Mouse (Mus musculus) G1E (cell line): ENCODE results near the gene St6galnac3. TPM values are rescaled to one million over a fixed set of nuclear protein-coding genes. Genes with fewer than 3 reads are reported as not detected.

Experiments used
- ATAC-seq: 2 replicates; pipeline ENCODE4 v1.8.0; 2016; ENCODE audit warnings: mild to moderate bottlenecking; ENCODE audit not compliant: insufficient number of reproducible peaks, poor library complexity, low FRiP score, severe bottlenecking; ENCODE audit errors: extremely low read depth
- DNase-seq: peaks from one replicate; pipeline ENCODE4 v3.0.0; 2012; ENCODE audit warnings: low spot score
- H3K27me3 ChIP-seq: 2 replicates; pipeline ENCODE4 v1.6.1; 2012; ENCODE audit warnings: mild to moderate bottlenecking, low read length, inconsistent platforms; ENCODE audit not compliant: insufficient read depth
- H3K36me3 ChIP-seq: replicated peaks from 2 replicates; pipeline ENCODE3; 2012; ENCODE audit warnings: mild to moderate bottlenecking, inconsistent platforms
- H3K4me1 ChIP-seq: 2 replicates; pipeline ENCODE4 v1.6.1; 2012; ENCODE audit warnings: low read depth, low read length, inconsistent platforms, mixed read lengths; ENCODE audit not compliant: insufficient read depth
- H3K4me3 ChIP-seq: 2 replicates; pipeline ENCODE4 v1.5.1; 2012; ENCODE audit warnings: low read depth, mild to moderate bottlenecking, inconsistent platforms, low read length, moderate library complexity, mixed read lengths
- H3K9me3 ChIP-seq: replicated peaks from 2 replicates; pipeline ENCODE4 v1.6.1; 2012; ENCODE audit warnings: inconsistent platforms
- CTCF ChIP-seq: IDR thresholded peaks from 2 replicates; pipeline ENCODE4 v1.5.1; 2012; ENCODE audit warnings: low read depth, low read length, inconsistent platforms, mixed read lengths
- GATA1 ChIP-seq: IDR thresholded peaks from 2 replicates; pipeline ENCODE4 v1.6.1; 2012; ENCODE audit warnings: borderline replicate concordance, low read length, inconsistent platforms, mixed read lengths
- GATA2 ChIP-seq: IDR thresholded peaks from 2 replicates; pipeline ENCODE4 v1.6.1; 2012; ENCODE audit warnings: low read depth, low read length, inconsistent platforms, borderline replicate concordance
- POLR2AphosphoS5 ChIP-seq: IDR thresholded peaks from 2 replicates; pipeline ENCODE4 v1.6.1; 2012; ENCODE audit warnings: low read depth, low read length, inconsistent platforms; ENCODE audit not compliant: insufficient replicate concordance
- TAL1 ChIP-seq: conservative IDR thresholded peaks from 2 replicates; pipeline ENCODE4 v1.6.1; 2012; ENCODE audit warnings: low read depth, low read length, inconsistent platforms, mixed read lengths
- polyA plus RNA-seq: library from polyadenylated mRNA; stranded (reverse); fragments of >175 nt; gene quantifications from 2 replicates; pipeline ENCODE4 v1.2.3, GENCODE M21; 2012
- total RNA-seq, 2 experiments: library from RNA; stranded (forward) in 1 of 2; stranded (reverse) in 1 of 2; fragments of 200-1000 nt in 1 of 2; fragments of >200 nt in 1 of 2; fragmentation: Nextera tagmentation in 1 of 2; gene quantifications; 2 replicates each; pipeline ENCODE4 v1.2.3; 2014 to 2017

Gene St6galnac3
- total and polyA plus RNA-seq, 3 experiments, result 1.3 to 62.8 (median 45.7) TPM

DNA sequence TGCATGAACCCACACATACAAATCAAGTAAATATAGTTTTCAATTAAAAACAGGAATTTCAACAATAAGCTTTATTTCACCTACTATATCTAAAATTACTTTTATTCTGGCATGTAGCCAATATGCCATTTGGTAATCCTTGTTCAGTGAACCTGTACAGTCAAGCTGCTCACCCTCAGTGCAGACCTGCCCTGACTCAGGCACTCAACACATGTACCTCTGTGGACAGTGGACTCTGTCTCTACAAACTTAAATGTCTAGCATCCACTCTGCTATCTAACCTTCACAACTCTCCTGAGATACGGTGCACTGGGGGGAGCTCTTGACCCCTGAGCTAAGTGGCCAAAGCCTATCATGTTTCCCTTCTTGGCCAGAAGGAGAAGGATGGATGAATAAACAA is 137.4 kb downstream of the St6galnac3 start:
- ATAC-seq (no peak), DNase-seq (no peak)
- Histone ChIP-seq H3K4me1 (peaks cover 12% of the 10 kb centered on the region), H3K9me3 (no peaks in the 10 kb centered on the region), H3K36me3 (peaks cover 44% of the 10 kb centered on the region), H3K27me3 (no peaks in the 10 kb centered on the region), H3K4me3 (no peak overlapping the region)
- no peak for TF ChIP-seq CTCF
- TF ChIP-seq GATA2, result no peak
- no peak for TF ChIP-seq GATA1
- no peak for TF ChIP-seq POLR2AphosphoS5
- no peak for TF ChIP-seq TAL1

DNA sequence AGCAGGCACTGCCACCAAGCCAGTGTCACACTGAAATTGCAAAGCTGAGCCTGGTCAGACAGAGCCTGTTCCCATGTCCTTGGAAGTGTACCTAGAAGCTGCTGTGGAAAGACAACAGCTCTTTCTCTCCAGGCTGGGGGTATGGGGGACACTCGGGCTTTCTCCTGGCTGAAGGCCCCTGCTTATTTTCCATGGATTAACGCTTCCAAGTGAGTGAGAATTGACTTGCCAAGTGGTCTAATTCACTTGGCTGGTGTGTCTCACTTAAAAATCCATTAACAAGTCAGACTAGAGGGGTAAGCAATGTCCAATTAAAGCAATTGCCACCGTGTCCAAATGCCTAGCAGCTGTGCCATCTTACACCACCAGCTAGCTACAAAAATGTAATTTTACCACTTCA is 140.1 kb downstream of the St6galnac3 start:
- no peaks in the 10 kb centered on the region for H3K9me3 ChIP-seq
- H3K36me3 ChIP-seq, result peaks cover 33% of the 10 kb centered on the region
- no peaks in the 10 kb centered on the region for H3K27me3 ChIP-seq
- DNase-seq, result no peak
- no peak overlapping the region for H3K4me3 ChIP-seq
- peaks cover 12% of the 10 kb centered on the region for H3K4me1 ChIP-seq
- TF ChIP-seq CTCF (no peak), GATA1 (no peak), POLR2AphosphoS5 (no peak), TAL1 (no peak)
- ATAC-seq, result no peak

DNA sequence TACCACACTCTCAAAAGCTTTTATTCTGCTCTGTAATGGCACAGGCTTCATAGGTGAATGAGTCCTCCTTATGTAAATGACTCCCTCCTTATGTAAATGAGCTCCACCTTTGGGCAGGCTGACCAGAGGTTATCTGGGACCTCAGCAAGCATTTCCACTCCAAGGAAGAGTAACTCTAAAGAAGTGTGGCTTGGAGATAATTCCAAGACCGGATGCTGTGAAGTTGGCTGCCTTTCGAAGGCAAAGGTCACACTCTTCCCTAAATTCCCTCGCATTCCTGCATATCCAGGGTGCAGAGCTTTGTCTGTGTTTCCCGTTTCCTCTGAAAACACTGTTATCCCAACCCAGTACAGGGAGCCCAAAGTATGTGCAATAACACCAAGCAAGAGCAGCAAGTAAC is 142.9 kb downstream of the St6galnac3 start:
- no peak for TF ChIP-seq GATA1
- TF ChIP-seq TAL1, result no peak
- no peak for TF ChIP-seq POLR2AphosphoS5
- TF ChIP-seq GATA2, result no peak
- no peak for TF ChIP-seq CTCF
- Histone ChIP-seq H3K4me1 (peaks cover 17% of the 10 kb centered on the region), H3K27me3 (no peaks in the 10 kb centered on the region), H3K36me3 (peaks cover 34% of the 10 kb centered on the region), H3K9me3 (no peaks in the 10 kb centered on the region), H3K4me3 (no peak overlapping the region)
- DNase-seq (no peak), ATAC-seq (no peak)

DNA sequence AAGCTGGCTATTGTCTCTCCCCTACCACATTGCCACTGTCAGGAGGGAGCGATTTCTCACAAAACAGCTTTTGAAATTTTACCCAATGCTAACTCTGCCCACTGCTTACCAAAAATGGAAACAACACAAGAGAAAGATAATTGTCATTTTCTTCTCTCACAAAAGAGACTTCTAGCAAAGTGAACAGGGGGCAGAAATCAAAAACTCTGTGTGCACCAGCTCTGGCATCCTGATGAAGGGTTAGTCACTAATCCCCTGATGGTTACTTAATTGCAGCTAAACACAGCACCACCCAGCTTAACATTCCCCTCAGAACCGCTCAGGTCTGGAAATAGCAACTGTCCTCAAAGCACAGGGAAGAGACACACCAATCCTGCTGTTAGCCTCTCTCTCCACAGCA is 144.3 kb downstream of the St6galnac3 start:
- H3K36me3 ChIP-seq, result peaks cover 31% of the 10 kb centered on the region
- TF ChIP-seq TAL1 (no peak), GATA1 (no peak), CTCF (no peak), POLR2AphosphoS5 (no peak), GATA2 (no peak)
- DNase-seq (no peak), ATAC-seq (no peak)
- H3K4me1 ChIP-seq, result peaks cover 13% of the 10 kb centered on the region
- no peaks in the 10 kb centered on the region for H3K27me3 ChIP-seq
- no peak overlapping the region for H3K4me3 ChIP-seq
- H3K9me3 ChIP-seq, result no peaks in the 10 kb centered on the region

DNA sequence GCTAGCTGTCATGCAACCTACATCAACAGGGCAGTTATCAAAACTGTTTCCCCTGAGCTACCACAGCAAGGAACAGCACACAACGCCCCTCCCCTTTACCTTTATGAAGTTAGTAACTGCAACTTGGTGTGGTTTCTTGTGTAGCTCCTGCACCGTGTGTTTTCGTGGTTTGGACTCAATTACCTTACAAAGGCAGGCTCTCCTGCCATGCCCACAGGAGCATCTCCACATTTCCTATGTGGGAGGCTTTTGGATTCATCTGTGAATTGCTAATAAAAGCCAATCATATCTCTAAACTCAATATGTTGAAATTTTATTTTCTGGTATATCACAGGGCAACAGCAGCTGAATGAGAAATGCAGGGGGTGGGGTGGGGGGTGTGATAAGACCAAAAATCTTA is 144.8 kb downstream of the St6galnac3 start:
- Histone ChIP-seq H3K36me3 (peaks cover 33% of the 10 kb centered on the region), H3K27me3 (no peaks in the 10 kb centered on the region), H3K4me3 (no peak overlapping the region), H3K4me1 (peaks cover 13% of the 10 kb centered on the region), H3K9me3 (no peaks in the 10 kb centered on the region)
- DNase-seq, result no peak
- no peak for ATAC-seq
- TF ChIP-seq TAL1 (no peak), GATA2 (no peak), GATA1 (no peak), CTCF (no peak), POLR2AphosphoS5 (no peak)

DNA sequence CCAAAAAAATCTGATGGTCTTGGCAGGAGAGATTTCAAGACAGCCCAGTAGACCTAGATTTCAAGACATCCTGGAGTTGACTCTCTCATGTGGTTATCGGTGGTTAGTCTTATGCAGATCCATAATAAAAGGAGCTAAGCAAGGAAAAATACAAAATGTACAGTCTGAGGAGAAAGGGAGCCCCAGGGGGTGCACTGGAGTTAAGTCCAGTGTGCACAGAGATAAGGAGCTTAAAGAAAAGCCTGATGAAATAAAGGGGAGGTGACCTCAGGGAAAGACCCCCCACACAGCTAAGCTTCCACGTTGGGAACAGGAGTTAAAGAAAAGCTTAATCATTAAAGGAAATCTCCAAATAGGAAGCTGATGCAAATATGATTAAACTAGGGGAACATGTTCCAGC is 147.7 kb downstream of the St6galnac3 start:
- Histone ChIP-seq H3K27me3 (no peaks in the 10 kb centered on the region), H3K4me1 (peaks cover 5% of the 10 kb centered on the region; the same call in 1 of the 2 replicates), H3K9me3 (no peaks in the 10 kb centered on the region), H3K4me3 (no peak overlapping the region), H3K36me3 (peaks cover 30% of the 10 kb centered on the region)
- no peak for TF ChIP-seq GATA2
- TF ChIP-seq TAL1, result no peak
- no peak for TF ChIP-seq GATA1
- ATAC-seq, result no peak
- DNase-seq, result no peak

DNA sequence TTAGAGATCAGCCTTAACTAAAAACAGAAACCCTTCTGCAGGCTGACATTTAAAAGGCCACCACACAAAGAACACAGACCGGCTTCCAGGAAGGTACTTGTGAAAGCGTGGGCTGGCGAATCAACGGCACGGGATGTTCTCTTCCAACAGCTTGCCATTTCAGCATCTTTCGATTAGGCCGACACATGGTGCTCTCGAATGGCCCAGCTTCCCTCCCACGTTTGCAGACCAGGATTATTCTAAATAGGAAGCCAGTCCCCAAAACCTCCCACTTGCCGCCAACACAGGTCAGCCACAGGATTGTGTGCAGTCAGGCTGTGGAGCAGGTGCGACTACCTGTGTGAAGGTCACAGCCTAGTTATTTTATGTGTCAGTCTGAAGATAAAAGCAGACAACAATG is 153.8 kb downstream of the St6galnac3 start:
- H3K4me1 ChIP-seq, result peaks cover 43% of the 10 kb centered on the region
- no peaks in the 10 kb centered on the region for H3K9me3 ChIP-seq
- TF ChIP-seq GATA2, result no peak
- no peak for TF ChIP-seq POLR2AphosphoS5
- ATAC-seq (no peak), DNase-seq (no peak)
- H3K36me3 ChIP-seq, result peaks cover 37% of the 10 kb centered on the region
- no peak overlapping the region for H3K4me3 ChIP-seq
- no peaks in the 10 kb centered on the region; the same call in 1 of the 2 replicates for H3K27me3 ChIP-seq
